Mouse (Mus musculus) myocyte (in vitro differentiated cells): Measurements from ENCODE around the gene Cyb5r4. TPM values are rescaled to one million over a fixed set of nuclear protein-coding genes. Genes with fewer than 3 reads are reported as not detected.

Experiments used
- H3K27me3 ChIP-seq: one replicate; pipeline ENCODE4 v1.6.1; 2011; ENCODE audit not compliant: control insufficient read depth, insufficient read depth, insufficient read length
- H3K36me3 ChIP-seq: one replicate; pipeline ENCODE4 v1.6.1; 2011; ENCODE audit not compliant: control insufficient read depth, insufficient read depth
- H3K4me2 ChIP-seq: one replicate; pipeline ENCODE4 v1.6.1; 2011; ENCODE audit warnings: low read depth, control low read depth
- H3K4me3 ChIP-seq: one replicate; pipeline ENCODE4 v1.5.1; 2011; ENCODE audit warnings: mild to moderate bottlenecking, control low read depth, moderate library complexity
- H3K79me2 ChIP-seq: one replicate; pipeline ENCODE4 v1.6.1; 2011; ENCODE audit not compliant: control insufficient read depth, insufficient read depth
- H3ac ChIP-seq: one replicate; pipeline ENCODE4 v1.6.1; 2011; ENCODE audit not compliant: control insufficient read depth, insufficient read length
- CEBPB ChIP-seq: IDR thresholded peaks from 2 replicates; pipeline ENCODE4 v1.6.1; 2011; ENCODE audit warnings: mild to moderate bottlenecking, moderate library complexity; ENCODE audit not compliant: poor library complexity, insufficient read depth, severe bottlenecking
- E2F4 ChIP-seq: IDR thresholded peaks from one replicate; pipeline ENCODE4 v1.6.1; 2011; ENCODE audit warnings: mild to moderate bottlenecking, control low read depth, moderate library complexity; ENCODE audit not compliant: insufficient read depth
- MAX ChIP-seq: IDR thresholded peaks from one replicate; pipeline ENCODE4 v1.6.1; 2011; ENCODE audit warnings: low read depth, mild to moderate bottlenecking, control low read depth
- MYOD1 ChIP-seq, 3 experiments: IDR thresholded peaks; one replicate each; pipeline ENCODE4 v1.6.1; 2011; ENCODE audit warnings: control low read depth in 2 of 3, low read depth in 2 of 3, mild to moderate bottlenecking in 2 of 3, moderate library complexity in 1 of 3; ENCODE audit not compliant: insufficient read length in 2 of 3, control insufficient read depth in 1 of 3
- MYOG ChIP-seq, 3 experiments: IDR thresholded peaks; one replicate each; pipeline ENCODE4 v1.6.1; 2011; ENCODE audit warnings: control low read depth in 2 of 3, low read depth in 2 of 3, mild to moderate bottlenecking in 2 of 3; ENCODE audit not compliant: insufficient read length in 2 of 3, control insufficient read depth in 1 of 3, insufficient read depth in 1 of 3
- POLR2A ChIP-seq: IDR thresholded peaks from one replicate; pipeline ENCODE4 v1.6.1; 2011; ENCODE audit warnings: low read depth, mild to moderate bottlenecking, control low read depth, moderate library complexity; ENCODE audit not compliant: insufficient read length
- POLR2AphosphoS2 ChIP-seq: IDR thresholded peaks from one replicate; pipeline ENCODE4 v1.6.1; 2011; ENCODE audit warnings: low read depth, control low read depth; ENCODE audit not compliant: insufficient read length
- REST ChIP-seq: IDR thresholded peaks from one replicate; pipeline ENCODE4 v1.6.1; 2011; ENCODE audit warnings: mild to moderate bottlenecking, control low read depth, moderate library complexity; ENCODE audit not compliant: insufficient read depth, insufficient read length
- SRF ChIP-seq: IDR thresholded peaks from one replicate; pipeline ENCODE4 v1.6.1; 2011; ENCODE audit warnings: low read depth; ENCODE audit not compliant: control insufficient read depth, insufficient read length
- TCF12 ChIP-seq: IDR thresholded peaks from one replicate; pipeline ENCODE4 v1.6.1; 2011; ENCODE audit warnings: mild to moderate bottlenecking, control low read depth; ENCODE audit not compliant: poor library complexity, insufficient read depth, severe bottlenecking
- TCF3 ChIP-seq: IDR thresholded peaks from one replicate; pipeline ENCODE4 v1.6.1; 2011; ENCODE audit warnings: low read depth, control low read depth; ENCODE audit not compliant: insufficient read length
- USF1 ChIP-seq: IDR thresholded peaks from one replicate; pipeline ENCODE4 v1.6.1; 2011; ENCODE audit warnings: low read depth, mild to moderate bottlenecking, control low read depth, moderate library complexity
- polyA plus RNA-seq: library from polyadenylated mRNA; unstranded; fragments of >200 nt; fragmentation: generic; extraction: Trizol; gene quantifications from one replicate; pipeline ENCODE4 v1.2.1, GENCODE M21; 2012; ENCODE audit warnings: missing spikeins

The Cyb5r4 gene
- polyA plus RNA-seq, 1 experiment: 9.4 TPM

GRCm38 (mm10) chr9:86989822-86990221 is 32.0 kb upstream of the Cyb5r4 start:
- TF ChIP-seq POLR2AphosphoS2 (no peak), MYOG (IDR thresholded peaks at IDR 0.05; ENCODE audit: control insufficient read depth in 1 of 3, insufficient read depth in 1 of 3, insufficient read length in 2 of 3, low read depth in 2 of 3) (no peak), CEBPB (no peak), E2F4 (no peak)

DNA sequence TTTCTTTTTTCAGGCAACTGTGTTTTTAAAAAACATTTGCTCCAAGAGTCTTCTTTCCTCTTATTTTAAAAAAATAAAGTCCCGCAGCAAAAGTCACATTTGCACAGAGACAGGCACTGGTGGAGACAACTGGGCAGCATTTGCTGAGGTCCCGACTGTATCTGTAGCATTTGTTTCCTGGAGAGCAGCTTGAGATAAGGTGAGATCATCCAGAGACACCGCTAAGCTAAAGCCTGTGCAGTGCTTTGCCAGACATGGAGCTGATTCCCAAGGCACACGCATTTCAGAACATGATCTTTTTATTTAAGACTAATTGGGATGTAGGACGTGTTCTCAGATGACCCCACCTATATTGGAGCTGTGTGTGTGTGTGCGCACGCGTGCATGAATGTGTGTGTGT is 30.1 kb upstream of the Cyb5r4 start:
- Histone ChIP-seq H3K36me3 (no peaks in the 10 kb centered on the region), H3K27me3 (no peaks in the 10 kb centered on the region), H3K4me3 (no peak overlapping the region), H3K79me2 (no peaks in the 10 kb centered on the region), H3K4me2 (no peak overlapping the region), H3ac (no peak overlapping the region)
- no peak for TF ChIP-seq POLR2A
- no peak for TF ChIP-seq MYOG (IDR thresholded peaks at IDR 0.05; ENCODE audit: control insufficient read depth in 1 of 3, insufficient read depth in 1 of 3, insufficient read length in 2 of 3, low read depth in 2 of 3)
- no peak for TF ChIP-seq REST

More at GRCm38 (mm10) chr9:86989822-86990221, 32.0 kb upstream of the Cyb5r4 start:
- Histone ChIP-seq H3K36me3 (no peaks in the 10 kb centered on the region), H3K79me2 (no peaks in the 10 kb centered on the region), H3K4me2 (no peak overlapping the region), H3K27me3 (no peaks in the 10 kb centered on the region), H3K4me3 (no peak overlapping the region), H3ac (no peak overlapping the region)

GRCm38 (mm10) chr9:86997046-86997691 is 24.6 kb upstream of the Cyb5r4 start:
- Histone ChIP-seq H3K27me3 (no peaks in the 10 kb centered on the region), H3ac (no peak overlapping the region), H3K79me2 (no peaks in the 10 kb centered on the region), H3K36me3 (no peaks in the 10 kb centered on the region), H3K4me3 (no peak overlapping the region), H3K4me2 (no peak overlapping the region)
- TF ChIP-seq SRF (no peak), MYOD1 (IDR thresholded peaks at IDR 0.05; ENCODE audit: control insufficient read depth in 1 of 3, insufficient read length in 2 of 3, low read depth in 2 of 3) (no peak), USF1 (no peak), POLR2AphosphoS2 (no peak)

- no peak overlapping the region for H3ac ChIP-seq
- TF ChIP-seq CEBPB: no peak
- no peak for TF ChIP-seq USF1
- TF ChIP-seq REST: no peak
- no peak for TF ChIP-seq TCF3
- no peak for TF ChIP-seq POLR2AphosphoS2
- no peak for TF ChIP-seq E2F4
- TF ChIP-seq SRF: no peak
- no peak for TF ChIP-seq POLR2A
- TF ChIP-seq TCF12: no peak
- TF ChIP-seq MYOD1 (IDR thresholded peaks at IDR 0.05; ENCODE audit: control insufficient read depth in 1 of 3, insufficient read length in 2 of 3, low read depth in 2 of 3): peak in 2 of 3 experiments; percentile 47 to 76
- peak in 1 of 3 experiments; percentile 19 for TF ChIP-seq MYOG (IDR thresholded peaks at IDR 0.05; ENCODE audit: control insufficient read depth in 1 of 3, insufficient read depth in 1 of 3, insufficient read length in 2 of 3, low read depth in 2 of 3)
- peak; percentile 23 for TF ChIP-seq MAX
- peak overlapping the region; percentile 57 for H3K4me2 ChIP-seq
- no peaks in the 10 kb centered on the region for H3K27me3 ChIP-seq
- H3K36me3 ChIP-seq: no peaks in the 10 kb centered on the region
- no peak overlapping the region for H3K4me3 ChIP-seq
- no peaks in the 10 kb centered on the region for H3K79me2 ChIP-seq
Measured at GRCm38 (mm10) chr9:86999956-87000582, 21.7 kb upstream of the Cyb5r4 start.

DNA sequence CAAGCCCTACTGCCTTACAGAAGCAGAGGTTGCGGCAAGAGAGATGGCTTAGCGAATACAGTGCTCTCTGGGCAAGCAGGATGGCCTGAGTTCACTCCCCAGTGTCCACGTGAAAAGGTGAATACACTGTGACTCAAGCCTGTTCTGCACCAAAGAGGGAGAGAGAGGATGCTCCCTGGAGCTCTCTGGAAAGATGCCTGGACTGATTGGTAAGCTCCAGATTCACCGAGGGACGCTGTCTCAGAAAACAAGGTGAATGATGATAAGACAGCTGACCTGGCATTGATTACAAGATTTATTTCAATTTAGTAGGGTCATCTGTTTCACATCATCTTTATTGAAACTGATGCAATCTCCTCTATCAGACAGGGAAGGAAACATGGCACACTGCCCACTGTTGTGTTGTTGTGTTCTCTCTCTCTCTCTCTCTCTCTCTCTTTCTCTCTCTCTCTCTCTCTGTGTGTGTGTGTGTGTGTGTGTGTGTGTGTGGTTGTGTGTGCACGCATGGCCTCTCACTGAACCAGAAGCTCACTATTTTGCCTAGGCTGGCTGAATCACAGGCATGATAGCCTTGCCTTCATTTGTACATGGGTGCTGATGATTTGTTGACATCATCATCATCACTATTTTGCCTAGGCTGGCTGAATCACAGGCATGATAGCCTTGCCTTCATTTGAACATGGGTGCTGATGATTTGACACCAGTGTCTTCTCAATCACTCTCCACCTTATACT is 16.9 kb upstream of the Cyb5r4 start:
- no peak for TF ChIP-seq CEBPB
- TF ChIP-seq E2F4: no peak
- TF ChIP-seq MYOG (IDR thresholded peaks at IDR 0.05; ENCODE audit: control insufficient read depth in 1 of 3, insufficient read depth in 1 of 3, insufficient read length in 2 of 3, low read depth in 2 of 3): no peak
- TF ChIP-seq POLR2AphosphoS2: no peak
- TF ChIP-seq SRF: no peak
- TF ChIP-seq MYOD1 (IDR thresholded peaks at IDR 0.05; ENCODE audit: control insufficient read depth in 1 of 3, insufficient read length in 2 of 3, low read depth in 2 of 3): no peak
- TF ChIP-seq TCF3: no peak
- no peak for TF ChIP-seq USF1
- TF ChIP-seq MAX: no peak
- no peak for TF ChIP-seq POLR2A
- TF ChIP-seq TCF12: no peak
- no peak for TF ChIP-seq REST
- Histone ChIP-seq H3K27me3 (no peaks in the 10 kb centered on the region), H3K79me2 (no peaks in the 10 kb centered on the region)

More for the DNA sequence above, 16.9 kb upstream of the Cyb5r4 start:
- H3K36me3 ChIP-seq: no peaks in the 10 kb centered on the region
- no peak overlapping the region for H3ac ChIP-seq
- H3K4me2 ChIP-seq: no peak overlapping the region
- H3K4me3 ChIP-seq: no peak overlapping the region
